Mouse (Mus musculus) liver, embryonic 14.5 days (tissue): ENCODE measurements around the gene Vamp2. TPM values are rescaled to one million over a fixed set of nuclear protein-coding genes. Genes with fewer than 3 reads are reported as not detected.
A peak's percentile ranks its signal among the peaks of the same experiment; 100 is the strongest.

Source experiments
- ATAC-seq: fragments of 200-750 bp; cut with Nextera tagmentation; 2 replicates; pipeline ENCODE4 v1.8.0; 2017; ENCODE audit warnings: moderate number of reproducible peaks, mild to moderate bottlenecking, moderate library complexity; ENCODE audit not compliant: insufficient read depth
- DNase-seq, 3 experiments: peaks; one replicate each; pipeline ENCODE4 v3.0.0-alpha.2; 2012 to 2013; ENCODE audit warnings: low read depth in 3 of 3, low spot score in 3 of 3
- H3K27ac ChIP-seq: fragments of 300-500 bp; sonication (generic); 2 replicates; pipeline ENCODE4 v1.5.1; 2014; ENCODE audit warnings: moderate library complexity, mild to moderate bottlenecking, control low read depth, inconsistent platforms
- H3K27me3 ChIP-seq: fragments of 300-500 bp; sonication (generic); 2 replicates; pipeline ENCODE4 v1.6.1; 2014; ENCODE audit warnings: mild to moderate bottlenecking, low read length, moderate library complexity; ENCODE audit not compliant: control insufficient read depth, insufficient read depth
- H3K36me3 ChIP-seq: fragments of 300-500 bp; sonication (generic); replicated peaks from 2 replicates; pipeline ENCODE4 v1.6.1; 2014; ENCODE audit warnings: low read depth; ENCODE audit not compliant: control insufficient read depth, insufficient read depth
- H3K4me1 ChIP-seq, 2 experiments: fragments of 200-500 bp in 1 of 2; fragments of 300-500 bp in 1 of 2; sonication (generic) in 1 of 2; replicated peaks; 2 replicates each; pipeline ENCODE4 v1.6.1; 2012 to 2014; ENCODE audit warnings: antibody characterized with exemption in 1 of 2, inconsistent platforms in 1 of 2, low read length in 1 of 2; ENCODE audit not compliant: control insufficient read depth in 2 of 2, insufficient read depth in 2 of 2
- H3K4me2 ChIP-seq: fragments of 300-500 bp; sonication (generic); 2 replicates; pipeline ENCODE4 v1.6.1; 2014; ENCODE audit warnings: low read depth, mild to moderate bottlenecking, control low read depth, moderate library complexity
- H3K4me3 ChIP-seq, 2 experiments: fragments of 200-500 bp in 1 of 2; fragments of 300-500 bp in 1 of 2; sonication (generic) in 1 of 2; 2 replicates each; pipeline ENCODE4 v1.5.1; 2012 to 2014; ENCODE audit warnings: low read depth in 2 of 2, low read length in 2 of 2, mild to moderate bottlenecking in 2 of 2, control low read depth in 1 of 2, inconsistent platforms in 1 of 2, moderate library complexity in 1 of 2; ENCODE audit not compliant: insufficient read depth in 1 of 2
- H3K9ac ChIP-seq: fragments of 300-500 bp; sonication (generic); replicated peaks from 2 replicates; pipeline ENCODE4 v1.6.1; 2014; ENCODE audit warnings: mild to moderate bottlenecking, control low read depth, moderate library complexity
- H3K9me3 ChIP-seq: fragments of 300-500 bp; sonication (generic); 2 replicates; pipeline ENCODE4 v1.6.1; 2016; ENCODE audit warnings: low read length, mixed read lengths; ENCODE audit not compliant: control insufficient read depth
- CTCF ChIP-seq: IDR thresholded peaks from 2 replicates; pipeline ENCODE4 v1.5.1; 2016; ENCODE audit warnings: antibody characterized with exemption, low read depth, control low read depth
- EP300 ChIP-seq: IDR thresholded peaks from 2 replicates; pipeline ENCODE4 v1.6.1; 2016; ENCODE audit warnings: antibody characterized with exemption, low read depth
- WGBS: fragments of 180-500 bp; shearing (Covaris S2); extraction: QIAGEN DNeasy Blood & Tissue Kit; methylation state at CpG from one replicate; pipeline ENCODE4 v1.1.7; 2014; ENCODE audit not compliant: insufficient replicate concordance; 5-methylcytosine and 5-hydroxymethylcytosine counted together
- polyA plus RNA-seq, 2 experiments: library from polyadenylated mRNA; depleted of rRNA in 1 of 2; stranded (reverse) in 1 of 2; unstranded in 1 of 2; fragments of >200 nt; fragmentation: Nextera tagmentation in 1 of 2; extraction: Ambion mirVana in 1 of 2; gene quantifications; 2 replicates each; pipeline versions ENCODE4 v1.2.1 to v1.2.3; 2012 to 2014

Gene Vamp2
- polyA plus RNA-seq, 2 experiments = 11.4 to 23.1 TPM

DNA sequence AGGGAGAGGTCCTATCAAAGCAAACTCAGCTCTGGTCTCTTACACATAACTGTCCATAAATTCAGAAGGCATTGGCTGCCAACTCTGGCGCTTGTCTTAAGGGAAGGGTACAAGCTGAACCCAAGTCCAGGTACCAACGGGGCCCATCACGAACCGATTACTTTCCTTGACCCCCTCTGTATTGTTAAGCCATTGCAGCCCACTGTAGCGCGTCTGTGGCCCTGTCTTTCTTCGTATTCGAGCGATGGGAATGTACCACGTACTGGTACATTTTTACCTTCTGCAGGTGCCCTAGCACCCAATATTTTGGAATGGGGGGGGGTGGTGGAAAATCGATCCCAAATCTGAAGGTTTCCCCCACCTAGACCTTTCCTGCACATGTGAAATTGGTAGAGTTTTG lies 16.1 kb upstream of the Vamp2 start:
- Histone ChIP-seq H3K27ac (peak overlapping the region; percentile 92; the same call in 1 of the 2 replicates), H3K36me3 (no peaks in the 10 kb centered on the region)
- 85% methylated on average over 11 of the region's 11 CpGs for WGBS

DNA sequence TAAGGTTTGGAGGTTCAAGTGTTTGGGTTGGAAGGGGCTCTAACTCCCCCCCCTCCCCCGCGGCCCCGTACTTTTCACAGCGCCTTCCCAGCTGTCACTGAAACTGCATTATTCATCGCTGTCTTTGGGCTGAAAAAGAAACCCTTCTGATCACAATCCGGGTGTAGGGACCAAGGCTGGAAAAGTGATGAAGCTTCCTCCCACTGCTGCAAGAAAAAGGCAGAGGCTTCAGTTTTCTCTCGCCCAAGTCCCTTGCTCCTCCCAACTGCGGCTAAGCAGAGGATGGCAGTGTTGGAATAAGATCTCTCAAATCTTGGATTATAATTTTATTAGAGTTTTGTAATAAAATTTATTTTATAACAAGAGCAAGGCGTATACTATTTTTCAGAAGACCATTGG lies 15.6 kb upstream of the Vamp2 start:
- no peaks in the 10 kb centered on the region for H3K27me3 ChIP-seq
- H3K9ac ChIP-seq = peak overlapping the region; percentile 82
- ATAC-seq = no peak
- H3K36me3 ChIP-seq = no peaks in the 10 kb centered on the region
- peak overlapping the region; percentile 92 for H3K27ac ChIP-seq
- no peaks in the 10 kb centered on the region for H3K9me3 ChIP-seq
- peak overlapping the region; percentile 39 to 50 for H3K4me3 ChIP-seq
- peaks cover 16 to 32% of the 10 kb centered on the region in 2 experiments for H3K4me1 ChIP-seq
- no peak for TF ChIP-seq CTCF
- TF ChIP-seq EP300 = no peak
- 18% methylated on average over 9 of the region's 9 CpGs for WGBS
- DNase-seq = no peak
- peak overlapping the region; percentile 71 for H3K4me2 ChIP-seq

More for the DNA sequence above, 16.1 kb upstream of the Vamp2 start:
- DNase-seq (no peak), ATAC-seq (no peak)
- no peaks in the 10 kb centered on the region for H3K9me3 ChIP-seq
- H3K4me2 ChIP-seq = peak overlapping the region; percentile 90
- peaks cover 19 to 36% of the 10 kb centered on the region in 2 experiments for H3K4me1 ChIP-seq
- TF ChIP-seq CTCF (no peak), EP300 (no peak)
- H3K9ac ChIP-seq = peak overlapping the region; percentile 82
- H3K27me3 ChIP-seq = no peaks in the 10 kb centered on the region
- no peak overlapping the region for H3K4me3 ChIP-seq

DNA sequence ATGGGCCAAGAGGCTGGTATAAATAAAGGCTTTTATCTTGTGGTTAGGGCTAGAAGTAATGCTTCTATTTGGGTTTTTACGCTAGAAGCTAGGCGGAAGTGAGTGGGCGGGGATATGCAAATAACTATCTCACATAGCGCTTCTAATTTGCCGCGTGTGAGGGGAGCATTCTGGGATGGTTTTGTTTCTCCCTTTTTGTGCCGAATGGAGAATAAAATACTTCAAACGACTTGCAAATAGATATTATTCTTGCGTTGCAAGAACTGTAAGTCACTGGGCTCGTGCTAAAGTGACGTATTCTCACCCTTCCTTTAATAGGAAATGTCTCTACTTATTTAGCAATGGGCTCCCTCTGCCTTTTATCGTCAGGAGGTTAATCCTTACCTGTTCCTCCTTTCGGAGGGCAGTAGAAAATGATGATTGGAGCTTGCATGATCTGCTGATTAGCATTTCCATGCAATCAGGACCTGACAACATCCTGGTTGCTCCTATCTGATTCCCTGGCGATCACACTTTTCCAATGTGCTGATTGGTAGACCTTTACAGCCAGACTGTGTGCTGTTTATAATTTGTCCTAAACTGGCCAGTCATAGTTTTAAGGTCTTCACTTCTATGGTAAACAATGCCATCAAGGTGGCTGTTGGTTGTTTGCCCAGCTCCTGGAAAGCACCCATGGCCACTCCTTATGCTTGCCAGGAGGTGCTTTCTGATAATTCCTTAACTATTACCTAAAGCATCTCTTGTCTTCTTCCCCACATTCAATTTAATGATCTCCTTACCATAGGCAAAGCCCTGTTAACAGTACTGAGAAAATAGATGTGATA lies 15.0 kb upstream of the Vamp2 start:
- H3K9ac ChIP-seq = peak overlapping the region; percentile 82
- H3K4me2 ChIP-seq = peak overlapping the region; percentile 71
- no peaks in the 10 kb centered on the region for H3K36me3 ChIP-seq
- peak; percentile 76 for ATAC-seq
- no peaks in the 10 kb centered on the region for H3K9me3 ChIP-seq
- peak overlapping the region; percentile 39 to 50 for H3K4me3 ChIP-seq
- DNase-seq = peak; percentile 91 to 94 (median 91)
- TF ChIP-seq EP300 (peak; percentile 67), CTCF (peak; percentile 23; the same call in 1 of the 2 replicates)
- H3K27me3 ChIP-seq = no peaks in the 10 kb centered on the region
- H3K27ac ChIP-seq = peak overlapping the region; percentile 92
- under 1% methylated on average over 14 of the region's 14 CpGs for WGBS
- H3K4me1 ChIP-seq = peaks cover 15 to 31% of the 10 kb centered on the region in 2 experiments

DNA sequence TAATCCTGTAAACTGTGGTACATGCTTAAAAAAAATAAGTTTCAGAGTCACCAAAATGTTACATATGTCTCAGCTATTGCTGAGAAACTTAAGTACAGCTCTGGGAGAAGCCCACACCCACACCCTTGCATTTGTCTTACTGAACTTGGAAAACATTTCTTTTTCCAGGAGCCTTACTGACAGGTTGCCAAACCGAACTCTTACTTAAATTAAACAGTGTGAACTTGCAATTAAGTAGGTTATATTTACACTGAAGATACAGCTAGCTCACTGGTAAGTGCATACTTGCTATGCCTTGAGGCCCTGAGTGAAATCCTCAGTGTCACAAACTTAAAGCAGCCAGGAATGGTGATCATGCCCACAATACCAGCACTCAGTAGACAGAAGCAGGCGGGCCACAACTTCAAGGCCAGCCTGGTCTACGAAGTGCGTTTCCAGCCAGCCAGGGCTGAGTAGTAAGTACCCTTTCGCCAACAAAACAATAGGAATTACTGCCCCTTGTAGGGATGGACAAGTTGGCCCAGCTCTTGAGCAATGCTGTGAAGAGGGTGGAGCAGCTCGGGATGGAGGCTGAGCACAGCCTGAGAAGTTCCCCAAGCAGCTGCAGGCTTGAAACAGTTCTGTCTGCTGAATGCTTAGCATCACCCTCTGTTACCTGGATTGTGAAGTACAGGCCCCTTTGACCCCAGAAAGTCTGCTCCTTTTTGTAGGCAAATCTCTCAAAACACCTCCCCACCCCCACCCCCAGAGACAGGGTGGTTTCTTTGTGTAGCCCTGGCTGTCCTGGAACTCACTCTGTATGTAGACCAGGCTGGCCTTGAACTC lies 14.1 kb upstream of the Vamp2 start:
- 37% methylated on average over 6 of the region's 6 CpGs for WGBS
- H3K4me2 ChIP-seq = peak overlapping the region; percentile 71
- peak overlapping the region; percentile 92 for H3K27ac ChIP-seq
- TF ChIP-seq CTCF (no peak), EP300 (no peak)
- DNase-seq (no peak), ATAC-seq (no peak)
- H3K9ac ChIP-seq = peak overlapping the region; percentile 82
- H3K4me3 ChIP-seq = no peak overlapping the region
- peaks cover 15 to 31% of the 10 kb centered on the region in 2 experiments for H3K4me1 ChIP-seq
- no peaks in the 10 kb centered on the region for H3K36me3 ChIP-seq
- no peaks in the 10 kb centered on the region for H3K27me3 ChIP-seq
- no peaks in the 10 kb centered on the region for H3K9me3 ChIP-seq

DNA sequence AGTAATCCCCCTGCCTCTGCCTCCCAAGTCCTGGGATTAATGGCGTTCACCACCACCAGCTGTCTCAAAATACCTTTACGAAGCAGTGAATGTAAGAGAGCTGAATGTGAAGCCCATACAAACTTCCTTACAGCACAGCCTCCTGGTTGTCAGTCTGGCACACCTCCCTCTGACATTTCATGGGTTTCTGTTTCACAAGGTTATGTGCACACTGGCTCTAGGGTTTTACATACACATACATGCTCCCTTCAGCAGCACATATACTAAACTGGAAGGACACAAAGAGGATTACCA lies 13.6 kb upstream of the Vamp2 start:
- Histone ChIP-seq H3K4me2 (0 out of 2 replicates have a peak overlapping the region, but pooled peaks have one; percentile 11), H3K4me1 (peaks cover 15 to 31% of the 10 kb centered on the region in 2 experiments), H3K4me3 (no peak overlapping the region), H3K36me3 (no peaks in the 10 kb centered on the region), H3K9ac (peak overlapping the region; percentile 5; the same call in 1 of the 2 replicates), H3K9me3 (no peaks in the 10 kb centered on the region), H3K27ac (peak overlapping the region; percentile 92), H3K27me3 (no peaks in the 10 kb centered on the region)
- no peak for DNase-seq
- 53% methylated on average over 2 of the region's 2 CpGs for WGBS
- no peak for TF ChIP-seq EP300
- TF ChIP-seq CTCF = no peak
- ATAC-seq = no peak
